ENCODE assay signal across 8 mouse cellular contexts in genomic region chr8:126592771-126593571, GRCm38 (mm10). TPM values are rescaled to one million over a fixed set of nuclear protein-coding genes. Genes with fewer than 3 reads are reported as not detected.
A peak's percentile ranks its signal among the peaks of the same experiment; 100 is the strongest.
DNase-seq lines count a peak whose midpoint lies in the region; ATAC-seq and TF ChIP-seq lines count a peak whose summit lies in the region.

No protein-coding gene starts in this region.

- peak overlapping the region; percentile 98 for H3K27ac ChIP-seq in embryonic facial prominence, embryonic 11.5 days (replicated peaks; ENCODE audit: low read depth, low read length)
- H3K27ac ChIP-seq in limb, embryonic 14.5 days (replicated peaks; ENCODE audit: low read depth, low read length): peak overlapping the region; percentile 99
- H3K27ac ChIP-seq in neural tube, embryonic 12.5 days: peak overlapping the region; percentile 97

- WGBS in embryonic facial prominence, embryonic 11.5 days: under 1% methylated on average over 78 of the region's 113 CpGs
- 2% methylated on average over 54 of the region's 113 CpGs for WGBS in limb, embryonic 14.5 days
- under 1% methylated on average over 93 of the region's 113 CpGs for WGBS in neural tube, embryonic 12.5 days

- DNase-seq in kidney, adult 18-20 months: peak; percentile 39
- no peak for DNase-seq in kidney, adult 11 months
- peak; percentile 54 for DNase-seq in T-cell, adult 2 months (ENCODE audit: low spot score)
- DNase-seq in embryonic facial prominence, embryonic 11.5 days (ENCODE audit: low spot score): peak; percentile 61
- peak; percentile 57 for DNase-seq in heart, postnatal 4 days
- no peak for DNase-seq in limb, embryonic 14.5 days (ENCODE audit: low spot score)
- peak; percentile 37 for DNase-seq in urinary bladder, postnatal 25 days (ENCODE audit: low spot score)

- peak overlapping the region; percentile 100 for H3K9ac ChIP-seq in embryonic facial prominence, embryonic 11.5 days (replicated peaks; ENCODE audit: low read length)
- H3K9ac ChIP-seq in limb, embryonic 14.5 days (ENCODE audit: low read depth, low read length, severe bottlenecking): peak overlapping the region; percentile 100
- H3K9ac ChIP-seq in neural tube, embryonic 12.5 days: peak overlapping the region; percentile 100

- peaks cover 10% of the 10 kb centered on the region for H3K4me1 ChIP-seq in embryonic facial prominence, embryonic 11.5 days (ENCODE audit: control insufficient read depth, insufficient read depth, low read length)
- H3K4me1 ChIP-seq in limb, embryonic 14.5 days (ENCODE audit: control insufficient read depth, insufficient read depth, low read length): peaks cover 44% of the 10 kb centered on the region
- peaks cover 54% of the 10 kb centered on the region for H3K4me1 ChIP-seq in neural tube, embryonic 12.5 days

- no peaks in the 10 kb centered on the region for H3K27me3 ChIP-seq in embryonic facial prominence, embryonic 11.5 days (ENCODE audit: control insufficient read depth, insufficient read depth, low read length)
- H3K27me3 ChIP-seq in limb, embryonic 14.5 days (ENCODE audit: control insufficient read depth, insufficient read depth, low read length): no peaks in the 10 kb centered on the region
- no peaks in the 10 kb centered on the region for H3K27me3 ChIP-seq in neural tube, embryonic 12.5 days (replicated peaks)

- no peaks in the 10 kb centered on the region for H3K36me3 ChIP-seq in embryonic facial prominence, embryonic 11.5 days (replicated peaks; ENCODE audit: control insufficient read depth, insufficient read depth, low read depth, low read length)
- H3K36me3 ChIP-seq in limb, embryonic 14.5 days (ENCODE audit: control insufficient read depth, insufficient read depth, low read length): peaks cover 32% of the 10 kb centered on the region
- H3K36me3 ChIP-seq in neural tube, embryonic 12.5 days: peaks cover 13% of the 10 kb centered on the region; the same call in 1 of the 2 replicates

- peak overlapping the region; percentile 100 for H3K4me3 ChIP-seq in embryonic facial prominence, embryonic 11.5 days (ENCODE audit: low read depth, low read length)
- peak overlapping the region; percentile 99 for H3K4me3 ChIP-seq in limb, embryonic 14.5 days (replicated peaks; ENCODE audit: low read length)
- H3K4me3 ChIP-seq in neural tube, embryonic 12.5 days: peak overlapping the region; percentile 99

- H3K9me3 ChIP-seq in embryonic facial prominence, embryonic 11.5 days (replicated peaks; ENCODE audit: control insufficient read depth, low read length): no peaks in the 10 kb centered on the region
- H3K9me3 ChIP-seq in limb, embryonic 14.5 days (ENCODE audit: control insufficient read depth, low read length): no peaks in the 10 kb centered on the region
- H3K9me3 ChIP-seq in neural tube, embryonic 12.5 days: no peaks in the 10 kb centered on the region

- peak overlapping the region; percentile 91 for H3K4me2 ChIP-seq in embryonic facial prominence, embryonic 11.5 days (ENCODE audit: low read depth, low read length)
- peak overlapping the region; percentile 96 for H3K4me2 ChIP-seq in limb, embryonic 14.5 days (replicated peaks; ENCODE audit: low read depth, low read length, severe bottlenecking)
- H3K4me2 ChIP-seq in neural tube, embryonic 12.5 days (replicated peaks): peak overlapping the region; percentile 89

- TF ChIP-seq POLR2A in limb, embryonic 14.5 days (IDR thresholded peaks at IDR 0.05; ENCODE audit: borderline replicate concordance, extremely low read depth, insufficient read depth, insufficient read length): no peak

- ATAC-seq in embryonic facial prominence, embryonic 11.5 days (replicated peaks; ENCODE audit: insufficient number of reproducible peaks, low FRiP score, low TSS enrichment, low read depth): no peak
- ATAC-seq in limb, embryonic 14.5 days (ENCODE audit: low FRiP score, low read depth): no peak
- no peak for ATAC-seq in neural tube, embryonic 12.5 days (ENCODE audit: low FRiP score, low read depth)

RNA-seq across cellular contexts. Expression of gene Irf2bp2, which starts 0.8 kb away (rescaled TPM):
- polyA plus RNA-seq in embryonic facial prominence, embryonic 11.5 days (2014; fragmentation: Nextera tagmentation; extraction: Ambion mirVana): 6.5 and 6.9 TPM in 2 replicates
- total RNA-seq in heart, postnatal 4 days (2021): 10 to 100 TPM; 98.2 to 100.0 TPM
- 44.5 and 58.6 TPM in 2 replicates for polyA plus RNA-seq in limb, embryonic 14.5 days (2012; rRNA removed)
- polyA plus RNA-seq in limb, embryonic 14.5 days (2014; fragmentation: Nextera tagmentation; extraction: Ambion mirVana): 10.0 and 10.1 TPM in 2 replicates
- 8.5 and 9.5 TPM in 2 replicates for polyA plus RNA-seq in neural tube, embryonic 12.5 days (2016; fragmentation: Nextera tagmentation; extraction: Ambion mirVana)

Comparison
In these comparisons a context has a peak if more than half of its experiments do, and no peak if none do; other contexts are left out.
1. DNase-seq: peak in kidney, adult 18-20 months (single experiment), T-cell, adult 2 months (single experiment), embryonic facial prominence, embryonic 11.5 days (single experiment), heart, postnatal 4 days (single experiment) and urinary bladder, postnatal 25 days (single experiment); none in kidney, adult 11 months (single experiment) and limb, embryonic 14.5 days (single experiment).
2. Peak in every context shown above with its lines, with median percentiles within 50 percentile points of each other: H3K27ac ChIP-seq, H3K4me2 ChIP-seq, H3K4me3 ChIP-seq and H3K9ac ChIP-seq.